Mouse (Mus musculus): ENCODE results near the gene Rwdd2a. TPM values are rescaled to one million over a fixed set of nuclear protein-coding genes. Genes with fewer than 3 reads are reported as not detected.

Gene Rwdd2a
- total RNA-seq (2021) (1 to 10 TPM; 3.9 to 8.0 TPM), polyA plus RNA-seq (2012; rRNA removed) (5.6 and 16.8 TPM in 2 replicates)
- long read RNA-seq, partial matches to known transcripts, result 0 of 1 reads
- long read RNA-seq, other reads (novel, unspliced or antisense), result 0 of 1 reads

DNA sequence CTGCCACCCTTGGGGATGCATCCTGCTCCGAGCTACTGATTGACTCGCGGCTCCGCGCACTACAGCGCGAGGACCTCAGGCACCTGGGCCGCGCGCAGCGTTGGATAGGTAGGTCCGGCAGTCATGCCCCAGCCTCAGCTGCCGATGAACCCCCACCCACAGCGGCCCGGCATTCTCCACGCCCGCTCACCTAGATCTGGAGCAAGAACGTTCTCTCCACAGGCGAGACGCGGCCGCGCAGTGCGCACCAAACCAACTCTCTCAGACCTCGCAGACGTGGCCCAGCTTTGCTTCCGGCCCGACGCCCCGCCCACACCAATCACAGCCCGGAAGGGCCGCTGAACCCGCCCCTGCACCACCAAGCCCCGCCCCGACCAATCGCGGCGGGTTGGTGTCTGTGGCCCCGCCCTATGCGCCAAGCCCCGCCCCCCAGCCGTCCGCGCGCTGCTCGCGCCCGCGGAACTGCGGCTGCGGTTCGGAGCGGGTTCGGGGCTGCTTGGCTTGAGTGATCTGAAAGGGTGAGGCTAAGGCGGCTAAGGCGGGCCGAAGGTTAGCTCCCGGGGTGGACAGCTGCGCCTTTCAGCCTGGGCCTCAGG is at the start of gene Rwdd2a, which contains the start of gene Pgm3:
Rwdd2a (plus strand) TSS at position 452 of the 596 bp plus-strand sequence.
Pgm3 (minus strand) TSS at position 303 of the 596 bp plus-strand sequence.
- peak; percentile 98 for DNase-seq

DNA sequence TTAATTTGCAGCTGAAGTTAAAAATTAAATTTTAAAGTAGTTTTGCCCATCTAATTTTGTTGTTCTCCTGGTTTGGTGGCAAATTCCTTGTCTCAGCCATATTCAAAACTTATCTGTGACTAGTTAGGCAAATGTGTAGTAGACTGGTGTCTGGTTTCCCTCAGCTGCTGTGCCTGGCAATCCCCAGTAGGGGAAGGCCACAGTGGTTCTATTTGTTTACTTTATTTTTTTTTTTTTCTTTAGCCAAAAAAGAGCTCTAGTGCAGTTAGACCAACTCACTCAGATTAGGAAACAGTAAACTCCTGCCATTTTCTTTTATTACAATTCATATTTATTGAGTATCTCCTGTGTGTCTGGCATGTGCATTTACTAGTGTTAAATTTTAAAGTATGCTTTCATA is 49.5 kb upstream of the Rwdd2a start:
- no peak for DNase-seq

- peak; percentile 74 for DNase-seq
These were observed 46.2 kb upstream of the Rwdd2a start for GRCm38 (mm10) chr9:86525600-86525999.

- DNase-seq, result no peak
These were observed 37.7 kb upstream of the Rwdd2a start for GRCm38 (mm10) chr9:86534071-86534470.

DNA sequence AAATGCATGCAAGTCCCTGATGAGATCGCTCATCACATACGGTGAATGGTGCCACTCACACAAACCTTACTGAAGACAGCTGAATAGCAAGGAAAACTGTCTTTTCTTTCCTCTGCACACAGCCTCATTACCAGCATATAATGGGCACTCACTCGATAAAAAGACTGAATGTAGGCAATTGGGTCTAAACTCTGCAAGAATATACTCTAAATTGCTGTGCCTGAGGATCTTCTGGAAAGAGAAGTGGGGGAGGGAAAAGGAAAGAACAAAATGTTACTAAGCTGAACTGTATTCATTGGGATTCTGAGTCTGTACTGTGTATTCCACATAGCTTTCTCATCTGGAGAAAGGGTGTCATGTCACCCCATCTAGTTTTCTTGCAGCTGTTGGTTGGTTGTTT is 28.3 kb upstream of the Rwdd2a start:
- DNase-seq, result no peak

DNA sequence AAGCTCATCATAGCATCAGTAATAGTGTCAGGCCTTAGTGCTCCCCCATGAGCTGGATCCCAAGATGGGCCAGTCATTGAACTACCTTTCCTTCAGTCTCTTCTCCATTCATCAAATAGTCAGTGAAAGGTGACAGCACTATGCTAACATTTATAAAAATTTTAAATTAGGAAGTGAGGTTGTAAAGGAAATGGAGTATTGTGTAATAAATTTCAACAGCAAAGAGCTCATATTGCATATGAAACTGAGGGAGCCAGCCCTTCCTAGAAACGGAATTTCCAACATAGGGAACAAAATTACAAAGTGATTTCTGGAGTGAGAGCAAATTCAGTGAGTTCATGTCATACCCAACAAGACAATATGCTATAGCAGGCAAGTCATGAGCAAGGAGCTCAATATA is 27.2 kb upstream of the Rwdd2a start:
- no peak for DNase-seq

DNA sequence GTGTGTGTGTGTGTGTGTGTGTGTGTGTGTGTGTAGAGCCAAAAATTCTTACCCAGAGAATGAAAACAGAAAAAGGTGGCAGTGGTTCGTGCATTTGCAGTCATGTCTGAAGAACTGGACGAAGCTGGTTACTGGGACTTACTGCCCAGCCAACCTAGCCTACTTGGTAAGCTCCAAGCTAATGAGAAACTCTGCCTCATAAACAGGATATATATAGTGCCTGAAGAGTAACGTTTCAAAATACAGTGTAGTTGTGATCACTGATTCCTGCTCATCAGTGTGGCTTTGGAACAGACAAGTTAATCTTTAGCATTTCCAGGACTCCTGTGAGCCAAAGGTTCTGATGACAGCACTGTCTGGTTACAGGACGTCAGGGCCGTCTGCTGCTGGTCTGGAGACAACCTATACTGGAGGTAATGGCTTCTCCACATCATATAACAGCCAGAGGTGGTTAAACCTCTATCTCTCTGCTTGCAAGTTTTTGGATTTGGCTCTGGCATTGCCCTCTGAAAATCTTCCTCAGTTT is 22.1 kb upstream of the Rwdd2a start:
- no peak for DNase-seq

- DNase-seq, result no peak
These were observed 21.1 kb upstream of the Rwdd2a start for GRCm38 (mm10) chr9:86550717-86551116.

- DNase-seq, result no peak
These were observed 17.9 kb upstream of the Rwdd2a start for GRCm38 (mm10) chr9:86553886-86554285.

- no peak for DNase-seq
These were observed 17.1 kb upstream of the Rwdd2a start for GRCm38 (mm10) chr9:86554641-86555040.

DNA sequence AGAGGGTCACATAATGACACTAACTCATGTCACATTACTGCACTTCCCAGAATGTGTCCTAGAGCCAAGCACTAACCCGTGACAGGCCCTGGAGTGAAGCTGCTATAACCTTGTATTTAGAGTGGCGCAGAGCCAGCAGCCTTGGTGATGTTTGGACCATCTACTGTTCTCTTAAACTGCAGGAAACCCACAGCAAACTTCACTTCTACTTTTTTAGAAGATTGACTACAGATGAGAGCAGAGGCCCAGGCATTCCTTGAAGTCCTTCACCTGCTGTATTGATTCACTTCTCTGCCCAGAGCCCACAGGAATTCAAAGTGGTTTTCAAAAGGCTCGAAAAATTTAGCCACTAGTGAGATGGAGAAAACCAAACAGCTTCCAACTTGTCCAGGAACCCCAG is 11.2 kb upstream of the Rwdd2a start:
- DNase-seq, result peak; percentile 84

DNA sequence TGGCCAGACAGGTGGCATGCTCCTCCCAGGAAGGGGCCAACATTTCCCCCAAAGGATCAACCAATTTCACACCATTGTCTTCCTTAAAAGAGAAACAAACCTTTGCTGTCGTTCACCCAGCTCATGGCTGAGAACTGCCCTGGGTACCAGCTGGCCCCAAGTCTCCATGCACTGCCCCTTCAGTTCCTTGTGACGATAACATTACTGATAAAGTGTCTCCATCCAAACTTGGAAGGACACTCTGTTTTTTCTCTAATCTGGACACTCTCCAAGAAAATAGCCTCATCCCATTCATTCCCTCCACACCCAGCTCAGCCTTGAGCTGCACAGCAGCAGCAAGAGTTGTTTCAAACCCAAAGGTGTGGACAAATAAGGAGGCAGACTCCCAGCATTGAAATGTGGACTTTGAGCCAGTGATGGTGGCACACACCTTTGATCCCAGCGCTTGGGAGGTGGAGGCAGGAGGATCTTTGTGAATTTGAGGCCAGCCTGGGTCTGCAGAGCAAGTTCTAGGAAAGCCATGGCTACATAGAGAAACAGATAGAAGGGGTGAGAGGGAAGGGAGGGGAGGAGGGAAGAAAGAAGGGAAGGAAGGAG is 2.4 kb upstream of the Rwdd2a start:
- DNase-seq, result peak; percentile 27

DNA sequence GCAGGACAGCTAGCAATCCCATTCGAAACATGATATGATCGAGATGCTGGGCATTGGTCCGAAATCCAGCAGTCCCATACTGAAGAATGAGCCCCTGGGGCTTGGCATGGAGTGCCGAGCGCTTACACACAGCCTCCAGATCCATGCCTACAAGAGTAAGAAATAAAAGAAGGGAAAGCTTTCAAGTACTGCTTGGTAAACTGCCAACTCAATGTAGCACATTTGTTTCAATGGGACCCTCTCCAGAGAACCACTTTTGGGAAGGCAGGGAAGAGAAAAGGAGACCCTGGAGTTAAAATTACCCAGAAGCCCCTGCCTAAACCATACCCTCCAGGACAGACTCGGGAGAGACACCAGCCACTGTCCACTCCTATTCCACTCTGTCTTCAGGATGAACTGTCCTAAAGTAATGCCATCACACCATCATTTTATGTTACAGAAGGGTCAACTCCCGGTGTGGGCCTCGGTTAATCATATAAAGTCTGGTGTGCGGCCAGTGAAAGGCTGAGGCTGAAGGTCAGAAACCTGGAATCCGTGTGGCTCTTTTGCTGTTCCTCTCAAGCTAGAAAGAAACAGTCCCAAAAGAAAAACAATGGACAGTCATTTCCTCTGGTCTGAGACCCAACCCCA is 1.4 kb upstream of the Rwdd2a start:
- no peak for DNase-seq

DNA sequence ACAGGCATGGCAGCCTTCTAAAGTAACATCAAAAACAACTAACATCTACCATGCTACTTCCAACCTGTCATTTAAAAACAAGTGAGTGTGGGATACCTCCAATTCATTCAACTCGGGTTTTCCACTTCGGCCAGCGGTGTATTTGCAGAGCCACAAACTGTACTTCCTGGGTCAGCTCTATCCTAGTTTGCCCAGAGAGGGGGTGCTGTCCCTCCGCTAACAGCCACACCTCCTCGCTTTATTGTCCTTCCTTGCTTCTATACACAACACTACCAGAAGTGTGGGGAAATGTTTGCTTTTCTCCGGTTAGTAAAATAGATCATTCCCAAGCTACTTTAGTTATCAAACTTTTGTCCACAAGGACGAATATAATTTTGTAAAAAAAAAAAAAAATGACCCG is 845 bp upstream of the Rwdd2a start:
- no peak for DNase-seq

GRCm38 (mm10) chr9:86572196-86572595 is 405 bp downstream of the Rwdd2a start:
- peak; percentile 75 for DNase-seq

DNA sequence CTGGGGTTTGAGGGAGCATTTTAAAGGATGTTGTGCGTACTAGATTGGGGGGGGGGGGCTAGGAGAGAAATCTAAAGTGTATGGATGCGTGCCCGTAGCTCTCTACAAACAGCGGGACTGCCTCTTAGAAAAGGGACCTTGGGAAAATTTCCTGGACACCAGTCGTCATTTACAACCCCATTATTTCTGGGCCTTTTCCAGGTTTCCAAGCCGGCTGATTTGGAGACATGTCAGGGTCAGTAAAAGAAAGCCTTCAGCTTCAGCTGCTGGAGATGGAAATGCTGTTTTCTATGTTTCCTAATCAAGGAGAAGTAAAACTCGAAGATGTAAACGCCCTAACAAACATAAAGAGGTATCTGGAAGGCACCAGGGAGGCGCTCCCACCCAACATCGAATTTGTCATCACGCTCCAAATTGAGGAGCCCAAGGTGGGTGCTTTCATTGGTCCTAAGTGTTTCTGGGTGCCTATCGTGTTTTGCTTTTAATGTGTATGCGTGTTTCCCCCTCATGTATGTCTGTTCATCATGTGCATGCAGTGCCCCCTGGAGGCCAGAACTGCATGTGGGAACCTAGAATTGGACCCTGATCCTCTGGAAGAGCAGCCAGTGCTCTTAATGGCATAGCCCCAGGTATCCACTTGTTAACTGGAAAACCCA is 973 bp downstream of the Rwdd2a start:
- peak; percentile 79 for DNase-seq

- no peak for DNase-seq
These were observed 2.0 kb downstream of the Rwdd2a start for GRCm38 (mm10) chr9:86573616-86574303.

GRCm38 (mm10) chr9:86575178-86575577 is 3.4 kb downstream of the Rwdd2a start:
- DNase-seq, result no peak

DNA sequence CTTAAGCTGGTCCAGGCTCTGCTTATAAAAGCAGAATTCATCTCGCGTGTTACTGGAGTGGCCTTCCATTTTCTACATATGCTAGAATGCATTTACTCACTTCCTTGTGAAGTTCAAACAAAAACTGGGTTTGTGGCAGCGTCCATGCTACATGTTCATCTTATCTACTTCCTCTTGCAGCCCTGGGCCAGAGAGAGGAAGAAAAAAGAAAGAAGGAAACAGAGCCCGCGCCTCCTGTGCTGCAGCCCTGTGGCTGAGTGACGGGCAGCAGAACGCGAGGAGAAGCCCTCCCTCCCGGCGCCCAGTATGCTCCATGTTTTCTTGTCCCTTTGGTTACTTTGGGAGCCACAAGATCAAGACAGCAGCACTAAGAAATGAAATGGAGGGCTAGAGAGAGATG is 7.9 kb downstream of the Rwdd2a start:
- no peak for DNase-seq

- peak; percentile 75 for DNase-seq
These were observed 11.9 kb downstream of the Rwdd2a start for GRCm38 (mm10) chr9:86583740-86584139.

DNA sequence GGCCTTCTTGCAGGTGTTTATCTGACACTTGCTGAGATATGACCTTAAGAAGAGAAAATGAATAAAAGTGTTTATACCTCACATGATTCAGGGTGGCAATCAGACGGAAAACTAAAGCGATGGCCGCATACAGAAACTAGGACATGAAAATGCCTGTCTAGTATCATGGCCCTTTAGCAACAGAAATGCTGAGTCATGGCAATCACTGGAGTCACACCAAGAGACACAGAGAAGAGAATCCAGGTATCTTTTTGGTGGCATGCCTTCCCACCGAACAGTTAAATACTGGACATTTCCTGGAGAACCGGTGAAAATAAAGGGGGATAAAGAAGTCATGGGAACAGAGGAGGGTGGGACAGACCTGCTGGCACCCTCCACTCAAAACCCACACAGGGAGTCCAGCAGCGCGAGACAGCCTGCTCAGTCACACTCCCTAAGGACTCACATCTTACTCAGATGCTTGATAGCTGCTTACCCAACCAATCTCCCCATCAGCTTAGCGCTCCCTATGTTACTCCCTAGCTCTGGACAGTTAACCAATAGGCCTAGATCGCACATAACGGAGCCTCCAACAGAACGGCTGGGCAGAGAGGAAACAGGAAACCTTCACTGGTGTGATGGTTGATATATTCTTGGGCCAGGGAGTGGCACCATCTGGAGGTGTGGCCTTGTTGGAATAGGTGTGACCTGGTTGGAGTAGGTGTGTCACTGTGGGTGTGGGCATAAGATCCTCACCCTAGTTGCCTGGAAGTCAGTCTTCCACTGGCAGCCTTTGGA is 15.4 kb downstream of the Rwdd2a start:
- DNase-seq, result no peak

All from adrenal gland, adult 2 months (tissue).